Mouse (Mus musculus) lung, postnatal 14 days (tissue): ENCODE results near the gene Kdsr.

Experiments used
- DNase-seq: peaks from one replicate; pipeline ENCODE4 v3.0.0; 2021

Gene Kdsr

DNA sequence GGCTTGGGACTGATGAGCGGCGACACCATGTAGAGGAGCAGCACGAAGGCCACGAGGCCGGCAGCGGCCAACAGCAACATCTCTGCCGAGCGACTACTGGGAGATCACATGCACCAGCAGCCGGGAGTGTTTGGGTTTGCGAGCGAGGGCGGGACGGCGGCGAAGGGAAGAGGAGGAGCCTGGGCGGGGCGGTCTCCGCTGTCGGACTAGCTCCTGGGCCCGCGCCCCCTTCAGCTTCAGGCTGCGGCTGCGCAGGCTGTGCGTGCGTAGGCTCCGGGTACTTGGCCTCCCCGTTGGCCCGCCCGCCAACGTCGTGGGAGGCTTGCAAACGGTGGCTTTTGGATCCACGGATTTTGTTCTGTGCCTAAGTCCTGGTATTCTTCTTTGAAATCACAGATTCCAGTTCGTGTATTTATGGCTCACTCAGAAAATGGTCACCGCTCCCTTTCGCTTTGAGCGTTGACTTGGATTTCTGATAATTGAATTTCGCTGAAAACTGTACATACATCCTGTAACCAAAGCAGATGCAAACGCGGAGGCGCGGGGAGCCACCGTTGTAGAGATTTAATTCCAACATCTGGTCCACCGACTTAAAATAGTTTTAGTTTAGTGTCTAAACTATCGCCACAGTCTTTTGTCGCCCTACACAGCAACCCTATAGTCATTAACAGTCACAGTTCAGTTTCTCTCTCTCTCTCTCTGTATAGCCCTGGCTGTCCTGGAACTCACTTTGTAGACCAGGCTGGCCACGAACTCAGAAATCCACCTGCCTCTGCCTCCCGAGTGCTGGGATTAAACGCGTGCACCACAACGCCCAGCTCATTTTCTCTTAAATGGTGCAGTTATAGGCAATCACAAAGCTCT, at the start of gene Kdsr:
Gene Kdsr (minus strand): TSS at position 156 of the 864 bp plus-strand sequence.
- DNase-seq, result peak; percentile 96

DNA sequence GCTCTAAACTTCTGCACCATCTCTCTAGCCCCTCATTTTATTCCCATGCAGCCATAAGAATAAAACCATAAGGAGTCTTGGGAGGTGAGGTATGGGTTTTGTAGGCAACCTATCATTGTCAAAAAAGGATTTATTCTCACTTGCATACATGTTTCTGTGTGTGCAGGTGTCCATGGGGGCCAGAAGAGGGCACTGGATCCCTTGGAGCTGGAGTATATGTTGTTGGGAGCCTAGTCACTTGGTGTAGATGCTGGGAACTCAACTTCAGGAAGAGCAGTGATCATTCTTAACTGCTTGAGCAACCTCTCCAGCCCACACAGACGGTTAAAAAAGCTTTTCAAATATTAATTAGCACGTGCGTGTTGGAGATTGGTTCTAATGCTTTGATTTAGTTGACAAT, 40.4 kb upstream of the Kdsr start:
- DNase-seq, result no peak

GRCm38 (mm10) chr1:106799406-106799805, 39.9 kb upstream of the Kdsr start:
- no peak for DNase-seq

GRCm38 (mm10) chr1:106796987-106797779, 37.7 kb upstream of the Kdsr start:
- no peak for DNase-seq

- peak; percentile 93 for DNase-seq
Measured at GRCm38 (mm10) chr1:106796542-106796924, 37.0 kb upstream of the Kdsr start, which contains the start of gene Vps4b. Gene Vps4b, minus strand, starts transcription at chr1:106796728.

- peak; percentile 59 for DNase-seq
Measured at GRCm38 (mm10) chr1:106795634-106796541, 36.4 kb upstream of the Kdsr start.

GRCm38 (mm10) chr1:106774896-106775295, 15.4 kb upstream of the Kdsr start:
- DNase-seq, result no peak

DNA sequence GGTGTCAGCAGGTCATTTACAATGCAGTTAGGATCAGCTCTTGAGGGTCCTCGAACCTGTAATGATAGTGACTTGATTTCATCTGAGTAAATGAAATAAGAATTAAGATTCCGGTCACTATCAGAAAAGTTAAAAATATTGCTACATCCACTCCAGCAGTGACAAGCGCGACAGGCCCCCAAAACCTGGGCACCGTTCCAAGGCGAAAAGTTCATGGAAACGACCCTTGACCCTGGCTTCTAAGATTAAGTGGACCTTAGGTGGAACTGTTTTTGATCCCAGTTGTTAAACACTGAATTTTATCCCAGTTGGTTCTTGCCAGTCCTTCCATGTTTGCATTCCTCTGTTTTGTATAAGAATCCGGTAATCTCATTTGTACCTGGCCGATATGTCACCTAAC, 14.6 kb upstream of the Kdsr start:
- DNase-seq, result no peak

- no peak for DNase-seq
Measured at GRCm38 (mm10) chr1:106768773-106769172, 9.2 kb upstream of the Kdsr start.

DNA sequence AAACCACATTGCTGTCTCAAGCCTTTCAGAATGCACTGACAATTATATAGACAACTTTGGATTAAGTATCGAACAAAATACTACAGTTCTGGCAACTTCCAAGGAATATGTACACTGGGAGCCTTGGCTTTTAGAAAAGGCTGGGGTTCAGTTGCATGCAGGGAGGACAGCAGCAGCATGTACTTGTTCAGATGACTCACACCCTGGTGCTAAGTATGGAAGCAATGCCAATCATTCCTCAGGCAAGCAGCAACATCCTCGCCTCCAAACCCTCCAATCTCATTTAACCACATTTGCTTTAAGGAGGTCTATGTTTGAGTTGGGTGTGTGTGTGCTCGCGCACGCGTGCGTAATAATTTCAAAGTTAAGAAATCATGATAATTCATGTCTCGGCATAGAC, 6.2 kb upstream of the Kdsr start:
- no peak for DNase-seq

DNA sequence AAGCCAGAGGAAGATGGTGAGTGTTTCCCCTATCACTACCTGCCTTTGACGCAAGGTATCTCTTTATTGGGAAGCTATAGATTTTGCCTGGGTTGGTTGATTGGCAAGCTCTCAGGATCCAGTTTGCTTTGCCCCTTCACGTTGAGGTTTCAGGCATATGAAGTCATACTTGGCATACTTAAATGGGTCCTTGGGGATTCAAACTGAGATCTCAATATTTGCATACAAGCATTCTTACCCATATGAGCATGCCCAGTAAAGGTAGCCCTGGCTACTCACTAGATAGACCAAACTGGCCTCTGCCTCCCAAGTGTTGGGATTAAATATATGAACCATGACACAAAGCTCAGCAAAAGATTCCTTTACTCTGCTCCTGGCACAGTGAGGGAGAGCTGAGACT, 5.3 kb upstream of the Kdsr start:
- no peak for DNase-seq

DNA sequence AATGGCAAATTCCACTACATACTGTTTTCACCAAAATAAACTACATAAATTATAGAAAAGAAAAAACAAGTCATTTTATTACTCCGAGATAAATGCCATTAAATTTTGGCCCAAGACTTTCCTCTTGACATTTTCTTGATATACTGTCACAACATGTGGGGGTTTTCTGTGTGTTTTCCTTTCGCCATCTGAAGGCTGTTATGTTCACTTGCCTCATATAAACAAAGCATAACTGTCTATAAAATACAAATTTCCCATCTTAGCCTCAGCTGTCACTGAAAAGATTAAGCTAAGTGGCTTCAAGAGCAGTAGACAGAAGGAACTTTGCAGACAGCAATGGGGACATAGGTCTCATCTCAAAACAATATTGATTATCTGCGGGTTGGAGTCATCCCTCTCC, 4.8 kb upstream of the Kdsr start:
- no peak for DNase-seq

GRCm38 (mm10) chr1:106760750-106761149, 1.2 kb upstream of the Kdsr start:
- no peak for DNase-seq

GRCm38 (mm10) chr1:106758734-106759571, 574 bp downstream of the Kdsr start:
- DNase-seq, result peak; percentile 19

DNA sequence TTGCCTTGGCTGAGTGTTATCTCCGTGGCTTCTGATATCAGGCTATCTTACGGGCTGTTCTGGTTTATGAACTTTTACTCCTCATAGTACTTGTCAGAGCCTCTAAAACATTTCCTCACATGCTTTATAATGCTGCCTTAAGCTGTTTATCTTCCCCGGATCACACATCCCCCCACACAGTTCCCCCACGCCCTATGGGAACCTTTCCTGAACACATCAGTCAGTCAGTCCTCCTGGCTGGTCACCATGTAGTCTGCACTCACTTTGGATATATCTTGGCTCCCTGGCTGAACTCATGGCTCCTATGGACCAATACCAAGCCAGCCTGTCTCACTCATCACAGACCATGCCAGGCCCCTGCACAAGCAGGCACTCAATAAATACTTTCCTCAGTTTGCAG, 2.9 kb downstream of the Kdsr start:
- DNase-seq, result peak; percentile 8

GRCm38 (mm10) chr1:106752013-106752412, 7.5 kb downstream of the Kdsr start:
- DNase-seq, result peak; percentile 11

GRCm38 (mm10) chr1:106750656-106751055, 8.9 kb downstream of the Kdsr start:
- DNase-seq, result no peak

DNA sequence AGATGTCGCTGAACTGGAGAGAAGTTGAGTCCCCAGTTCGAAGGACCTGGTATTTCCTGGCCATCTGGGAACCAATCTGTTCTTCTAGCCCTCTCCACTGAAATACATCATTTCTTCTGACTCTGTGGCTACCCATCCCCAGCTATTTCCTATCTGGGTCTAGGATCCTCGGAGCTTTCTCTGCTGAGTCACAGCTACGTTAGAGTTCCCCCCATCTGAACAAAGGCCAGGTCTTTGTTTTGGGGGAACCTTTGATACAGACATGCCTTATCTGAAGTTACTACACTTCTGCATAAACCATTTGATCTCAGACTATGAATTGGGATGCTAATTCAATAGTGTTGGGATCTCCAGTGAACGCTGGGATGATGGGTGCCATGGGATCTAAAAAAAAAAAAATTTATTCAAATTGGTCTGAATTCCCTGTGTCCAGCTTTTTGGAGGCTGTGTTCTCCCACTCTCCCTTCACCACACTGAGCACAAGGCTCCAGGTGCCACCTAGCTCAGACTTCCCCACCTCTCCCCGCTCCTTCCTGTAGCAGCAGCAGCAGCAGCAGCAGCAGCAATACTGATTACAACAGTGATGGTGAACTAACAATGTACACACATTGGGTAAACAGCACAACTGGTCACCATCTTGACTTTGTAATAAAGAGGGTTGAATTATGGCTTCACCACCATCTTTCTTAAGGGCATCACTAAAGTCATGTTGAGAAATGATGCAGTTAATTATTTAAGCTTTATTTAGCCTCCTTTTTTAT, 10.8 kb downstream of the Kdsr start:
- DNase-seq, result no peak

DNA sequence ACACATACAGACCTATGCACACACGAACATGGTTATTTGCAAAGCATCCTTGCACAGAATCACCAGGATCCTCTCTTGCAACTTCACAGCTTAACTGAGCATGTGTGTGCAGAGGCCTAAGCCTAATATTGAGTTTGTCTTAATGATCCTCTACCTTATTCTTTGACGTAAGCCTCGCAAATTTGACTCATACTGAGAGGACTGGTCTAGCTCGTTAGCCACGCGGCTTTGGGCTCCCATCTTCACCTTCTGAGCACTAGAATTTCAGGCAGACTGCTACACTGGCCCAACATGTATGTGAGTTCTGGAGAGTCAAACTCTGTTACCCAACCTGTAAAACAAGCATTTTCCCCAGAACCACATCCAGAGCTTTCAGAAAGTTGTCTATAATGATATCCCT, 16.5 kb downstream of the Kdsr start:
- no peak for DNase-seq

DNA sequence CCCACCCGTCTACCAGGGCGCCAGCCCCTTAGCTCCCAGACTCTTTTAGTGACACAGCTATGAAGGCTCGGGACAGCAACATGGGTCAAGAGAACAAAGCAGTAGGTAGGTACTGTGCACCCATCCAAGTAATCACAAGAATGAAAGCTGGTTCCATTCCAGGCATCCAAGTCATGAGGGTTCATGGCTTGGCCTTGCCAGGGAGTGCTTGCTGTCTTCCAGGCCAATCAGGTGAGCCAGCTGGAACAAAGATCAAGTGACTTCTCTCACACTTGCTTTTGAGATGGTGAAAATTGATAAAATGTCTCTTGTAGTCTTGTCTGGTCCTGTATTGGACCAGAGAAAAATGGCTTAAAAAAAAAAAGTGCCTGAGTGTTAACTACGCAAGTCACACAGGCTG, 18.8 kb downstream of the Kdsr start:
- DNase-seq, result no peak

DNA sequence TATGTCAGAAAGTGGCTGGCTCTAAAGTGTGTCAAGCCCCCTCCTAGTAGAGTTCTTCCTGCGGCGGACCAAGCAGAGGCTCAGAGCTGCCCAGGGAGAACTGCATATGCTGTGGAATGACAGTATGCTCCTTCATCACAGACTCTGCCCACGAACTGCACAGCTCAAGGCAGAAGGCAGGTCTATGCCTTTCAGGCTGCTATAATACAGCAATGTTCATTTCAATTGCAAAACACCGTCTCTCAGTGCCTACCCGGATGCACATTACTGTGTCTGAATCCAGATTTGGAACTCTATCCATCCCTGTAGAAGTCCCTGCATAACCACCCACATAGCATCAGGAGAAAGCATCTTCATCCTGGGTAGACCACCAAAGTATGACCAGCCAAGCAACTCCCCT, 19.7 kb downstream of the Kdsr start:
- DNase-seq, result no peak
